Mouse (Mus musculus): ENCODE measurements around the gene Gnpat.
"Not testable (repeated sequence)": the region's sequence is repeated elsewhere in the genome, so short reads cannot be mapped to it uniquely, and the experiment has no call there.

Gnpat gene

GRCm38 (mm10) chr8:124841775-124842174, 21.1 kb upstream of the Gnpat start:
- in situ Hi-C loops (cut with MboI, MseI) = no loop called here

- in situ Hi-C loops (cut with MboI, MseI) = not testable (repeated sequence)
Observed at GRCm38 (mm10) chr8:124842929-124843328, 19.9 kb upstream of the Gnpat start.

- in situ Hi-C loops (cut with MboI, MseI) = no loop called here
Observed at GRCm38 (mm10) chr8:124845131-124845530, 17.7 kb upstream of the Gnpat start.

- in situ Hi-C loops (cut with MboI, MseI) = no loop called here
Observed at GRCm38 (mm10) chr8:124845573-124845972, 17.3 kb upstream of the Gnpat start.

GRCm38 (mm10) chr8:124853511-124853910, 9.3 kb upstream of the Gnpat start:
- in situ Hi-C loops (cut with MboI, MseI) = no loop called here

- in situ Hi-C loops (cut with MboI, MseI) = no loop called here
Observed at GRCm38 (mm10) chr8:124859466-124859865, 3.4 kb upstream of the Gnpat start.

GRCm38 (mm10) chr8:124860188-124860587, 2.6 kb upstream of the Gnpat start:
- in situ Hi-C loops (cut with MboI, MseI) = no loop called here

GRCm38 (mm10) chr8:124863163-124863677, 387 bp downstream of the Gnpat start:
- in situ Hi-C loops (cut with MboI, MseI) = no loop called here

DNA sequence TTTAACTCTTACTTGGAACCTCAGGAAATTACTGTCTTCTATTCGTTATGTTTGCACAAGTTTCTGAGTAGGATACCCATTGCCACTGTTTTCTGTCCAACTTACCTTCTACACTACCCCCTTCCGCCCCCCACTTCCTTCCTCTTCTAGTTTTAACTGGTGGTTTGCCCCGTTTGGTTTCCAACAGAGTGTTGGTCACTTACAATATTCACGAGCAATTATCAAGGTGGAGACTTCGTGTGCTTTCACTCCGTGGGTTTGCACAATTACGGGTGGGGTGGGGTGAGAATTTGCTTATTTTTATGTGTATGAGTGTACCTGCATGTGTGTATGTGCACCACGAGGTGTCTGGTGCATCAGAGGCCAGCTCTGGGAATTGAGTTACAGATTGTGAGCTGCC, 896 bp downstream of the Gnpat start:
- in situ Hi-C loops (cut with MboI, MseI) = no loop called here

GRCm38 (mm10) chr8:124866669-124867068, 3.8 kb downstream of the Gnpat start:
- in situ Hi-C loops (cut with MboI, MseI) = no loop called here

- in situ Hi-C loops (cut with MboI, MseI) = no loop called here
Observed at GRCm38 (mm10) chr8:124867126-124867525, 4.3 kb downstream of the Gnpat start.

DNA sequence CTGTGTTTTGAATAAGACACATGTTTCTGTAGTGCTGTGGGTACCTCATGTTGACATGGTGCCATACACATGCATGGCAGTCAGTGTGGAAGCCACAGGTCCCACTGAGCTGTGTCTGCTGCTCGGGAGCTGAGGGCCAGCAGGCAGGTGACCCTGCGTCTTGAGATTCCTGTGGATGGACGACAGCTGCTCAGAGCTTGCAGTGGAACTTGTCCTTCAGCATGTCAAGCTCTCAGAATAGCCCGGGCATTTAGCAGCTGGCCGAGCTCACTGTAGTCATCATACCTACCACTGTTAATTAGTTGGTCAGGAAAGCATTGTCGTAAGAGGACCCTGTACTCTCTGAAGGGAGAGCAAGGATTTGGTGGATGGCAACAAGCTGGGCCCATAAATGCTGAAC, 6.9 kb downstream of the Gnpat start:
- in situ Hi-C loops (cut with MboI, MseI) = no loop called here

- in situ Hi-C loops (cut with MboI, MseI) = no loop called here
Observed at GRCm38 (mm10) chr8:124871474-124871873, 8.6 kb downstream of the Gnpat start.

DNA sequence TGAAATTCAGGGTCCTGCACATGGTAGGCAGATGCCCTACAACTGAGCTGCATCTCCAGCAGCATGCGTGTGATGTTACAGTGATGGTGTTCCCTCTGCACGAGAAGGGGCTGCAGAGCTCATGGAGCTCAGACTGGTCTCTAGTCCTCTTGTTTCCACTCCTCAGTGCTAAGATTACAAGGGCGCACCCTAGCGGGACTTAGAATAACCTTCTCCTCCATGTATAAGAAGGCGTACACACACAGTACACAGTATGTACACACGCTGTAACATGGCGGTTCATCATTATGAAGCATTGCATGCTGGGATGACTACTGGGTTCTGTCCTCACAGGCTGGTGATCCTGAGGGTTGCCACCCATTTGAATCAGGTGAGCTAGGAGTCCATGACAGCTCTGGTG, 9.2 kb downstream of the Gnpat start:
- in situ Hi-C loops (cut with MboI, MseI) = no loop called here

GRCm38 (mm10) chr8:124872690-124873089, 9.9 kb downstream of the Gnpat start:
- in situ Hi-C loops (cut with MboI, MseI) = no loop called here

DNA sequence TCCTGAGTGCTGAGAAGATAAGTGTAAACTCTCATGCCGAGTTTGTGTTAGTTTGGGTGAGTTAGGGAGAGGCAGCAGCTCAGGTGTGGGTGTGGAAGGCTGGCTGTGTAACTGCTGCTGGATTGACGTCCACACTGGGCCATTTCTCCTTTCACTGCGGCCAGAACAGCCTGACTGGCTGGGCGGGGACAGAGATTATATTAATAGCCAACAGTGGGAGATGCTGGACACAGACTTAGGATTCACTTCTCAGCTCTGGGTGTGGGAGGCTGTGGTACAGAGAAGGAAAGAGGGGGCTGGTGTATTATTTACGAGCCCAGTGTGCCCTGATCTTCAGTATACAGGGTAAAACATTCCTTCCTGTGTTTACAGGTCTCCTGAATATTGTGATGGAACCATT, 15.3 kb downstream of the Gnpat start:
- in situ Hi-C loops (cut with MboI, MseI) = loop anchor here in 1 of 2 experiments (25.0 kb wide), 1 partner anchor 1559 kb away; no protein-coding TSS in a partner anchor

DNA sequence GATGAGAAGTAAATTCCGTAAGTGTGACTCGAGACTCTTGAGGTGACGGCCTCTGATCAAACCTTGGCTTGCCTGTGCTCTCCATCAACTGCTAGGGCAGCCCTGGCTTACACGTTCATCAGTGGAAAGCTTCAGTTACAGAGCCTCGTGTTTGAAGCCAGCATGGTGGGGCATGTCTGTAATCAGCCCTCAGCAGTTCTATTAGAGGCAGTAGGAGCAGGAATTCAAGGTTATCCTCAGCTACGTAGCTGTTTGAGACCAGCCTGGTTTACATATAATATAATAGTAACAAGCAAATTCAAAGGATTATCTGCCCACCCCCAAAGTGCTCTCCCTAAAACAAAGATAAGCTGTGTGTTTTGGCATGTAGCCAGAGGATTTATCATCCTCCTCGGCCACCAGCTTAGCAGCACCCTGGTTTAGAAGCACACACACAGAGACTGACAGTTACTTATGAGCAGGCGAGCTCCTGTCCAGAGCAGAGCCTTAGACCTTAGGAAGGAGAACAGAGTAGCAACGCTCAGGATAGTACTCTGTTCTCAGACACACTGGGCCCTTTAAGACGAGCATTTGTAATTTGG, 16.2 kb downstream of the Gnpat start:
- in situ Hi-C loops (cut with MboI, MseI) = loop anchor here in 1 of 2 experiments (25.0 kb wide), 1 partner anchor 1558 kb away; no protein-coding TSS in a partner anchor

DNA sequence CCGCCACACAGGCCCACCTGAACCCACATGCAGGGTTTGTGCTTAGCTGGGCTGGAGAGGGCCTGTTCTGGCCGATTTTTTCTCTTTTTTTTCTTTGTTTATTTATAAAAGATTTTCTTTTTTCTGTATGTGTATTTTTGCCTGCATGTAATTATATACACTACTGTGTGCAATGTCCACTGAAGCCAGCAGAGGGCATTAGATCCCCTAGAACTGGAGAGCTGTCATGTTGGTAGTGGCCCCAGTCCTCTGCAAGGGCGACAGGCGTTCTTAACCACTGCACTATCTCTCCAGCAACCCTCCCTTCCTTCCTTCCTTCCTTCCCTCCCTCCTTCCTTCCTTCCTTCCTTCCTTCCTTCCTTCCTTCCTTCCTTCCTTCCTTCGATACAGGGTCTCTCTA, 25.6 kb downstream of the Gnpat start:
- in situ Hi-C loops (cut with MboI, MseI) = loop anchor here in 1 of 2 experiments (25.0 kb wide), 1 partner anchor 1549 kb away; no protein-coding TSS in a partner anchor

DNA sequence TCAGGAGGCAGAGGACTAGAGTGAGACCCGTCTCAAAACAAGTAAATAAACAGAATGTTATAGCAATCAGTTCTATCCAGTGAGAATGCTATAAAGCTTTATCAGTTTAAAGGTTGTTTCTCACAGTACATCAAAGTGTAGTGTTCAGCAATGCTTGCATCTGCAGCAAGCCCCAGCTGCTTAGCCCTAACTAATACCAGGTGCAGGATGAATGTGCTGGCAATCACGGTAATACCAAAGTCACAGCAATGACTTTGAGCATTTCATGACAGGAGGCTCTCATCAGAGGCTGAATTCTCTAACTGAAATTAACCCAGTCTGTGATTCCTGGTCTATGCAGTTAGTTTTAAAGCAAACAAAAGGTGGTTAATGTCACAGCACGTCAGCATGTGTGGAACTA, 29.8 kb downstream of the Gnpat start:
- in situ Hi-C loops (cut with MboI, MseI) = loop anchor here in 1 of 2 experiments (25.0 kb wide), 1 partner anchor 1545 kb away; no protein-coding TSS in a partner anchor

DNA sequence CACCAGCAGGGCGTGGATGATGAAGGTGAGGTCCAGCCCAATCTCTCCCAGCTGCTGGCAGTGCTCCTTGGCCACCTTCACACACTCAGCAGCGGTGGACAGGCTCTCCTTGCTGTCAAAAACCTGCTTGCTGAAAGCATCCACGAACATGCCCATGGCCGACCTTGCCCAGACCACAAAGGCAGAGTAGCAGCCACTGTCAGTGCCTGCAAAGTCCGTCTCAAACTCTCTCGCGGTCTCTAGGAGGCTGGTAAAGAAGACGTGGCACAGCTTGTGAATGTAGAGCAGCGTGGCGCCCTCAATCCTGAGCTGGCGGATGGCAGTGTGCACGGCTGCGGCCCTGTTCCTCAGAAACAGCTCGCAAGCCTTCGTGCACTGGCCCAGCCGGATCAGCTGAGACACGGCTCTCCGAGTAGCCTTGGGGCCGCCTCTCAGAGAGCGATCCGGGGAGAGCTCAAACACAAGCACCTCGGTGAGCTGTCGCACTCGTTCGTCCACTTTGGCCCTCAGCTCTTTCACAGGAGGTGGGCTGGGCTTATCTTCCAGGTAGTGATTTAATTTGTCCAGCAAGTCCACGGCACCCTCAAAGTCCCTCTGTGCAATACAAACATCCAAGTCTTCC, 33.3 kb downstream of the Gnpat start:
- in situ Hi-C loops (cut with MboI, MseI) = loop anchor here in 1 of 2 experiments (25.0 kb wide), 1 partner anchor 1541 kb away; no protein-coding TSS in a partner anchor

- in situ Hi-C loops (cut with MboI, MseI) = loop anchor here in 1 of 2 experiments (25.0 kb wide), 1 partner anchor 1540 kb away; no protein-coding TSS in a partner anchor
Observed at GRCm38 (mm10) chr8:124896632-124897385, 34.0 kb downstream of the Gnpat start.
